Mouse (Mus musculus): ENCODE measurements at regions not wholly inside any gene's neighbourhood (a gene's known extent, or its start where the extent isn't known, plus 50 kb on each side); places are given as distances from the start of the nearest gene placed in this dataset.

DNA sequence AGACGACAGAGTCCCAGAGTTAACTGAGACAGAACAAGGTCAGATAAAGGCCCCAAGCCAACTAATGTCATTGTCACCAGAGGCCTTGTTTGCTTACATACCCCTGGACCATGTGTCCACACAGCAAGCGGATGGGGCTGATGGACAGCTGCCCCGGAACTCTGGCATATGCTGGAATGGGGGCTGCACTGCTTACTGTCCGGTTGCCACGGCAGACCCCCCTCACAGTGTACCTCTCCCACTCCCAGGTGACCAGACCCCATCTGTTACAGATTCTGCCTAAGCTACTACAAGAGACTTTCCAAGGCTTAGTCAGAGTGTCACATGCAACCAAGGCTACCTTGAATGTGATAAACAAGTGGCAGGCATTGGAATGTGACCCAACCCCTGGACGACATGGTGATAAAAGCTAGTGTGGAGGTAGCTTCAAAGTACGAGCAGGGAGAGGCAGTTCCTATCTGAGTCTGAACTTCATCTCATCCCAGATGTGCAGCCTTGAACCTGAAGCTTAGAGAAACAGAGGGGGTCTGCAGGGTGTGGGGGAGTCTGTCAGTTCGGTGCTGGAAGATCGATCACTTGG is 117.0 kb upstream of the Zmiz1 start:
- no peak overlapping the region; the same call in 1 of the 2 replicates for H3K27ac ChIP-seq (ENCODE audit: low read length)
- no peak overlapping the region for H3K4me2 ChIP-seq (replicated peaks; ENCODE audit: low read depth, low read length)
- 59% methylated on average over 9 of the region's 9 CpGs for WGBS
- no peaks in the 10 kb centered on the region for H3K27me3 ChIP-seq (ENCODE audit: control insufficient read depth, insufficient read depth, low read length)
- ATAC-seq (ENCODE audit: insufficient number of reproducible peaks, insufficient read depth, low FRiP score, low read depth) = no peak
- no peaks in the 10 kb centered on the region for H3K9me3 ChIP-seq (ENCODE audit: control insufficient read depth, low read depth, low read length)
- no peak overlapping the region for H3K4me3 ChIP-seq (ENCODE audit: low read depth, low read length)
- no peak overlapping the region for H3K9ac ChIP-seq (replicated peaks; ENCODE audit: low read depth, low read length)
- no peaks in the 10 kb centered on the region for H3K36me3 ChIP-seq (ENCODE audit: control insufficient read depth, insufficient read depth, low read length)
- H3K4me1 ChIP-seq (ENCODE audit: control insufficient read depth, insufficient read depth, low read length) = peaks cover 28% of the 10 kb centered on the region

DNA sequence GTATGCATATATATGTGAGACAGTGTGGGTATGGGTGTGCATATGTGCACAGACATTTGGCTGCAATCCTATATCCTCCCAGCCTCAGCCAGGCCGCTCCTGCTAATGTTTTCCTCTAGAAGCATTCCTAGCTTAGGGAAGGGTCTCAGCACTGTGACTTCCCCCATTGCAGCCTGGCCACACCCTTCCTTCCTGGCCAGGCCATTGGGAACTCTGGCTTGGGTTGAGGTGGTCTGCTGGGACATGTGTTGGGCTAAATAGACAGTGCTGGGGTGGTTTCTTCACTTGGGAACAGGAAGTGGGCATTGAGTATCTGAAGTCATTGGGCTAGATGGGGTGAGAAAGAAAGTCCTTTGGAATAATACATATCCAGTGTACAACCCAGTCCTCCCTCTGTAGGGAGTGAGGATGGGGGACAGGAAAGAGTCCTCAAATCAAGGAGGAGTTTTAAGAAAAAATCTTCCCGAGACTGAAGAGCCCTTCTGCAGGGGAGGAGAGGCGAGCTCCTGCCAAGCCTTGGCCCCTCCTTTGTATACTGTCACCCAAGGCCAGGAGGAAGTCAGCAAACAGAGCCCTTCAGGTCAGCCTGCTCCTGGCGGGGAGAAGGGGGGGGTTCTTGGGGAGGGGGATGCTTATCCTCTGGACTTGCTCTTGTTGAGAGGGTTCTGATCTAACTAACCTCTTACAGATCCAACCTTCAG is 116.0 kb upstream of the Zmiz1 start:
- H3K27me3 ChIP-seq (ENCODE audit: control insufficient read depth, insufficient read depth, low read length) = no peaks in the 10 kb centered on the region
- no peaks in the 10 kb centered on the region for H3K9me3 ChIP-seq (ENCODE audit: control insufficient read depth, low read depth, low read length)
- ATAC-seq (ENCODE audit: insufficient number of reproducible peaks, insufficient read depth, low FRiP score, low read depth) = no peak
- H3K9ac ChIP-seq (replicated peaks; ENCODE audit: low read depth, low read length) = no peak overlapping the region
- H3K4me2 ChIP-seq (replicated peaks; ENCODE audit: low read depth, low read length) = no peak overlapping the region
- no peaks in the 10 kb centered on the region for H3K36me3 ChIP-seq (ENCODE audit: control insufficient read depth, insufficient read depth, low read length)
- H3K4me1 ChIP-seq (ENCODE audit: control insufficient read depth, insufficient read depth, low read length) = peaks cover 28% of the 10 kb centered on the region
- 17% methylated on average over 4 of the region's 4 CpGs for WGBS
- no peak overlapping the region for H3K4me3 ChIP-seq (ENCODE audit: low read depth, low read length)
- H3K27ac ChIP-seq (ENCODE audit: low read length) = peak overlapping the region; percentile 48; the same call in 1 of the 2 replicates

DNA sequence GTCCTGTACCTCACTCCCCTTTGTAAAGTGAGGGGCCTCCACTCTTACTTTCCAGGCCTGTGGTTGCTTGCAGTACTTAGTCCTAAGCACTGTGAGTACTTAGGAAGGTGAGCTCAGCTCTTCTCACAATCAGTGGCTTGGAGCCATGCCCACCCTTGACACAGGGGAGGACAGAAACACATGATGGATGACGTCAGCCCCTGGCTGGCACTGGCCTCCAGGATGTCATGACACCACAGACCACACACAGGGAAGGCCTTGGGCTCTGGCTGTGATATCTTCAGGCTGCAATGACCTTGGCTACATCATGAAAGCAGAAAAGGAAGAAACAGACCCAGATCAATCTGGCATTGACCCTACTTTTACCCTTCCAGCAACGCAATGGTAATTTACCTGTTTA is 113.0 kb upstream of the Zmiz1 start:
- Histone ChIP-seq H3K9me3 (ENCODE audit: control insufficient read depth, low read depth, low read length) (no peaks in the 10 kb centered on the region), H3K27me3 (ENCODE audit: control insufficient read depth, insufficient read depth, low read length) (no peaks in the 10 kb centered on the region), H3K9ac (replicated peaks; ENCODE audit: low read depth, low read length) (no peak overlapping the region), H3K4me1 (ENCODE audit: control insufficient read depth, insufficient read depth, low read length) (peaks cover 21% of the 10 kb centered on the region), H3K36me3 (ENCODE audit: control insufficient read depth, insufficient read depth, low read length) (no peaks in the 10 kb centered on the region), H3K4me3 (ENCODE audit: low read depth, low read length) (no peak overlapping the region), H3K27ac (ENCODE audit: low read length) (no peak overlapping the region), H3K4me2 (replicated peaks; ENCODE audit: low read depth, low read length) (no peak overlapping the region)
- 30% methylated on average over 2 of the region's 2 CpGs for WGBS
- ATAC-seq (ENCODE audit: insufficient number of reproducible peaks, insufficient read depth, low FRiP score, low read depth) = no peak

GRCm38 (mm10) chr14:25346813-25347610 is 112.0 kb upstream of the Zmiz1 start:
- H3K9ac ChIP-seq (replicated peaks; ENCODE audit: low read depth, low read length) = no peak overlapping the region
- no peak overlapping the region for H3K4me2 ChIP-seq (replicated peaks; ENCODE audit: low read depth, low read length)
- no peaks in the 10 kb centered on the region for H3K27me3 ChIP-seq (ENCODE audit: control insufficient read depth, insufficient read depth, low read length)
- no peaks in the 10 kb centered on the region for H3K36me3 ChIP-seq (ENCODE audit: control insufficient read depth, insufficient read depth, low read length)
- H3K4me1 ChIP-seq (ENCODE audit: control insufficient read depth, insufficient read depth, low read length) = peaks cover 14% of the 10 kb centered on the region
- H3K27ac ChIP-seq (ENCODE audit: low read length) = no peak overlapping the region
- ATAC-seq (ENCODE audit: insufficient number of reproducible peaks, insufficient read depth, low FRiP score, low read depth) = no peak
- 68% methylated on average over 7 of the region's 7 CpGs for WGBS
- no peaks in the 10 kb centered on the region for H3K9me3 ChIP-seq (ENCODE audit: control insufficient read depth, low read depth, low read length)
- H3K4me3 ChIP-seq (ENCODE audit: low read depth, low read length) = no peak overlapping the region

DNA sequence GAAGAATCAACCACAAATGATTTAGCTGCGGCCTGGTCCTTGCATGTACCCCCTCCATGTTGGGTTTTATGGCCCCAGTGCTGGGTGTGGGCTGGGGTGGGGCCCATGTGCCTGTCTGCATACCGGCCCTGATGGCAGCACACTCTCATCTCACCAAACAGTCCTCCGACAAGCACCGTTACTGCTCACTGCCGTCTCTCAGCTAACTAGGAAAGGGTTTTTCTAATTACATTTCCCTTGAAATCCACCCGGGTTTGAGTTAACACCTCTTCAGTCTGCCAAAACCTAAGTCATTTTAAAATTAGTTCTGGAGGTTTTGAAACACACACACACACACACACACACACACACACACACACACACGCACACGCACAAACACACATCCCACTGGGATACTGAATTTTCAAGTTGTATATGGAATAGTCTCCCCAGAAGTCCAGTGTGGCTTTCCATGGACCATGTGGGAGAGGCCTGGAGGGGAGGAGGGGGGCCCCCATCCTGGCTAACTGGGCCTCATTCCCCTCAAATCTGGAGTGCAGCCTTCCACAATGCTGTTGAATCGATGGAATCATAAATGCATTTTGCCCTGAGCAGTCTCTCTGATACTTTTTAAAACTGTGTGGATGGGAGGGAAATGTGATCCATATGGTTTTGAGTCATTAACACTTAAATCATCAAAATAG is 108.6 kb upstream of the Zmiz1 start:
- no peak for ATAC-seq (ENCODE audit: insufficient number of reproducible peaks, insufficient read depth, low FRiP score, low read depth)

DNA sequence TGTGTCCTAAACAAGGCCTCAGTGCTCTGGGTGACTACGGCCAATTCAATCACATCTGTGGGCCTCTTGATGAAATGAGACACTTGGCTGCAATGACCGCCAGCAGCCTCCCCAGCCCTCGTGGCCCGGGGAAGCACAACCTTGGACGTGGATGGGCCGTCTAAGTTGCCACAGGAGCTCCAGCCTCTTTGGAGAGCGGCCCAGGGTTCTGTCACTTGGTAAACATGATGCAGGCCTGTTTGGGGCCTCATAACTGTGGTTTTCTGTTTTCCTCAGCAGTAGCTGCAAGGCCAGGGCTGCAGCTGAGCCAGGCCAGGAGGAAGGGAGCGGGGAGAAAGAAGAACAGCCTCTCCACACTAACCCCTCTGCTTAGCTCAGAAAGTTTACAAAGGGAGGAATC is 105.2 kb upstream of the Zmiz1 start:
- H3K9ac ChIP-seq (replicated peaks; ENCODE audit: low read depth, low read length) = no peak overlapping the region
- WGBS = 64% methylated on average over 8 of the region's 8 CpGs

More for the DNA sequence above, 108.6 kb upstream of the Zmiz1 start:
- no peaks in the 10 kb centered on the region for H3K36me3 ChIP-seq (ENCODE audit: control insufficient read depth, insufficient read depth, low read length)
- H3K4me3 ChIP-seq (ENCODE audit: low read depth, low read length) = no peak overlapping the region
- H3K27ac ChIP-seq (ENCODE audit: low read length) = no peak overlapping the region
- no peak overlapping the region for H3K4me2 ChIP-seq (replicated peaks; ENCODE audit: low read depth, low read length)
- H3K4me1 ChIP-seq (ENCODE audit: control insufficient read depth, insufficient read depth, low read length) = 0 out of 2 replicates have a peak, but pooled peaks cover 4% of the 10 kb centered on the region
- no peaks in the 10 kb centered on the region for H3K27me3 ChIP-seq (ENCODE audit: control insufficient read depth, insufficient read depth, low read length)
- no peak overlapping the region for H3K9ac ChIP-seq (replicated peaks; ENCODE audit: low read depth, low read length)
- no peaks in the 10 kb centered on the region for H3K9me3 ChIP-seq (ENCODE audit: control insufficient read depth, low read depth, low read length)
- 64% methylated on average over 9 of the region's 9 CpGs for whole genome bisulfite sequencing

DNA sequence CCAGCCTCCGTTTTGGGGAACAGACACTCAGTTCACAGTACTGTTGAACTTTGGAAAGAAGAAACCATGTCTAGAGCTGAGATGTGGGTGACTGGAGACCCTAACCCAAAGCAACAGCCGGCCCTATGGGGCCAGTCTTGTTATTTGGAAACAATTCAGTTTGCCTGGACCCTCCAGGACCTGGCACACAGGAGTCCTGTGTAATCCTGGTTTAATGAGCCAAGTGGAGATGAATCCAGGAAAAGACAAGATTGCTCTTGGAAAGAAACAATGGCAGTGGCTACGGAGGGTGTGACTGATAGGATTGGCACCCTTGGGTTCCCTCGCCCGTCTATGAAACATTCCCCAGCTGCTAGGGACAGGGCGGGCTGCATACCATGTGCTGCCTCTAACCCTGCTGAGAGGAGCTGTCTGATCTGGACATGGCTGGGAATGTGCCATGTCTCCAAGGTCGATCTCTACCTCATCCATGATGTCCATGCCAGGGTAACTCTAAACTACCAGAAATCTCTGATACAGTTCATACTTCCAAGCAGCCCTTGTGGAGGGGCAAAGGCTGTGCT is 104.6 kb upstream of the Zmiz1 start:
- H3K9me3 ChIP-seq (ENCODE audit: control insufficient read depth, low read depth, low read length) = no peaks in the 10 kb centered on the region
- H3K4me1 ChIP-seq (ENCODE audit: control insufficient read depth, insufficient read depth, low read length) = 0 out of 2 replicates have a peak, but pooled peaks cover 4% of the 10 kb centered on the region
- ATAC-seq (ENCODE audit: insufficient number of reproducible peaks, insufficient read depth, low FRiP score, low read depth) = no peak
- no peak overlapping the region for H3K9ac ChIP-seq (replicated peaks; ENCODE audit: low read depth, low read length)
- 81% methylated on average over 7 of the region's 7 CpGs for WGBS
- H3K27me3 ChIP-seq (ENCODE audit: control insufficient read depth, insufficient read depth, low read length) = no peaks in the 10 kb centered on the region
- no peak overlapping the region for H3K4me3 ChIP-seq (ENCODE audit: low read depth, low read length)
- no peaks in the 10 kb centered on the region for H3K36me3 ChIP-seq (ENCODE audit: control insufficient read depth, insufficient read depth, low read length)
- peak overlapping the region; percentile 35; the same call in 1 of the 2 replicates for H3K27ac ChIP-seq (ENCODE audit: low read length)
- H3K4me2 ChIP-seq (replicated peaks; ENCODE audit: low read depth, low read length) = no peak overlapping the region

More for the DNA sequence above, 105.2 kb upstream of the Zmiz1 start:
- no peak overlapping the region for H3K4me2 ChIP-seq (replicated peaks; ENCODE audit: low read depth, low read length)
- H3K4me1 ChIP-seq (ENCODE audit: control insufficient read depth, insufficient read depth, low read length) = 0 out of 2 replicates have a peak, but pooled peaks cover 4% of the 10 kb centered on the region
- H3K9me3 ChIP-seq (ENCODE audit: control insufficient read depth, low read depth, low read length) = no peaks in the 10 kb centered on the region
- H3K36me3 ChIP-seq (ENCODE audit: control insufficient read depth, insufficient read depth, low read length) = no peaks in the 10 kb centered on the region
- ATAC-seq (ENCODE audit: insufficient number of reproducible peaks, insufficient read depth, low FRiP score, low read depth) = no peak
- H3K4me3 ChIP-seq (ENCODE audit: low read depth, low read length) = no peak overlapping the region
- no peaks in the 10 kb centered on the region for H3K27me3 ChIP-seq (ENCODE audit: control insufficient read depth, insufficient read depth, low read length)
- peak overlapping the region; percentile 35; the same call in 1 of the 2 replicates for H3K27ac ChIP-seq (ENCODE audit: low read length)

GRCm38 (mm10) chr14:25357805-25358204 is 101.2 kb upstream of the Zmiz1 start:
- no peak overlapping the region for H3K4me3 ChIP-seq (ENCODE audit: low read depth, low read length)
- H3K4me1 ChIP-seq (ENCODE audit: control insufficient read depth, insufficient read depth, low read length) = 0 out of 2 replicates have a peak, but pooled peaks cover 4% of the 10 kb centered on the region
- no peaks in the 10 kb centered on the region for H3K27me3 ChIP-seq (ENCODE audit: control insufficient read depth, insufficient read depth, low read length)
- H3K9me3 ChIP-seq (ENCODE audit: control insufficient read depth, low read depth, low read length) = no peaks in the 10 kb centered on the region
- no peaks in the 10 kb centered on the region for H3K36me3 ChIP-seq (ENCODE audit: control insufficient read depth, insufficient read depth, low read length)
- no peak overlapping the region for H3K27ac ChIP-seq (ENCODE audit: low read length)
- H3K9ac ChIP-seq (replicated peaks; ENCODE audit: low read depth, low read length) = no peak overlapping the region
- no peak for ATAC-seq (ENCODE audit: insufficient number of reproducible peaks, insufficient read depth, low FRiP score, low read depth)
- WGBS = 73% methylated on average over 9 of the region's 9 CpGs
- H3K4me2 ChIP-seq (replicated peaks; ENCODE audit: low read depth, low read length) = no peak overlapping the region
